ENCODE assay signal across 10 mouse cellular contexts in the genomic region with DNA sequence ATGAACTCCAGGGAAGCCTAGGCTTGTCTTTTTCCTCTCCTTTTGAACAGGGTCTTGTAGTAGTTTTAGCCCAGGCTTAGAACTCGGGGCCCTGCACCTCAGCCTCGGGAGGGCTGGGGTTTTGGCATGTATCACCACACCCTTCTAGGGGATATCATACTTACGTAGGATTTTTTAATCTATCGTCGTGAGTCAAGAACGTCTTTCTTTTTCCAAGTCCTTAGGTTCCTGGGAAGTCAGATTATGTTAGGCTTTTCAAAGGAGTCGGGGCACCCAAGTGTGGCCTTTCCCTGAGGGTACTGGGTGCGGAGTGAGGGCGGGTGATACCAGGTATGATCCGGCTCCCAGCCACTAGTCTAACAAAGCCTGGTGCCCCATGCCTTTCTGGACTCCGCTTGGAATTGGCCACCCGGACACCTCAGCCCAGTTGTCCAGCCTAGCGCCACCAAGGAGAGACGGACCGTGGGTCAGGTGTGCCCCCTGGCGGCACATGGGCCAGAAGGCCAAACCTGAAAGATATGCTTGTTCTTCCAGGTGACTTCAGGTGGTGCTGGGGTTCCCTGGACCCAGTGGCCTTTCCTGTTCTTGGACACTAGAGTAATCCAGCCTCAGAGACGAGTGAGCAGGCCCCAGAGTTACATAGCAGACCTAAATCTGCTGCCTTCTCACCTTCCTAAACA. TPM values are rescaled to one million over a fixed set of nuclear protein-coding genes. Genes with fewer than 3 reads are reported as not detected.
DNase-seq lines count a peak whose midpoint lies in the region; ATAC-seq and TF ChIP-seq lines count a peak whose summit lies in the region.
"Had no signal": no experiment of that assay in that cellular context is flagged by ENCODE, and none has a peak within 500 bp of the region (broad histone marks: within the 10 kb centered on the region; RNA-seq: fewer than 3 reads in every experiment).

No protein-coding gene starts in this region.

- TF ChIP-seq CTCF in liver, embryonic 14.5 days (IDR thresholded peaks at IDR 0.05; ENCODE audit: low read depth): peak; percentile 96

- peaks cover 45% of the 10 kb centered on the region for H3K27me3 ChIP-seq in liver, embryonic 14.5 days (ENCODE audit: control insufficient read depth, insufficient read depth, low read length)

- no peak overlapping the region for H3K9ac ChIP-seq in liver, embryonic 14.5 days (replicated peaks)

- peaks cover 5 to 8% of the 10 kb centered on the region in 2 experiments; a peak in 3 of 4 replicates for H3K4me1 ChIP-seq in liver, embryonic 14.5 days (replicated peaks; ENCODE audit: control insufficient read depth in 2 of 2, insufficient read depth in 2 of 2, low read length in 1 of 2)

- no peaks in the 10 kb centered on the region for H3K9me3 ChIP-seq in liver, embryonic 14.5 days (ENCODE audit: control insufficient read depth, low read length)

- peak; percentile 29; the same call in 1 of the 2 replicates for ATAC-seq in liver, embryonic 14.5 days (ENCODE audit: insufficient read depth)
- ATAC-seq in megakaryocyte progenitor cell, adult 5-6 weeks (replicated peaks; ENCODE audit: poor library complexity): no peak

- WGBS in liver, embryonic 14.5 days (ENCODE audit: insufficient replicate concordance): 50% methylated on average over 17 of the region's 17 CpGs

- no peak overlapping the region for H3K27ac ChIP-seq in liver, embryonic 14.5 days

- TF ChIP-seq EP300 in liver, embryonic 14.5 days (IDR thresholded peaks at IDR 0.05; ENCODE audit: low read depth): no peak

- peak; percentile 74 for DNase-seq in heart, adult 11 months
- DNase-seq in heart, adult 9 months (ENCODE audit: low spot score in 2 of 2): no peak
- peak; percentile 21 to 27 for DNase-seq in B cell, adult 2 months
- peak; percentile 62 for DNase-seq in embryo, embryonic 11 days
- no peak for DNase-seq in liver, embryonic 14.5 days (ENCODE audit: low read depth in 3 of 3, low spot score in 3 of 3)
- DNase-seq in ovary, adult 18-20 months (ENCODE audit: low spot score): no peak
- DNase-seq in left cerebral cortex, adult 9 months (ENCODE audit: low spot score in 2 of 2): no peak
- DNase-seq: gastrocnemius, postnatal 25 days had no signal

- no peaks in the 10 kb centered on the region for H3K36me3 ChIP-seq in liver, embryonic 14.5 days (replicated peaks; ENCODE audit: control insufficient read depth, insufficient read depth, low read depth)

- H3K4me3 ChIP-seq in liver, embryonic 14.5 days (ENCODE audit: insufficient read depth in 1 of 2, low read depth in 2 of 2, low read length in 2 of 2): no peak overlapping the region

- H3K4me2 ChIP-seq in liver, embryonic 14.5 days (ENCODE audit: low read depth): no peak overlapping the region

RNA-seq across cellular contexts. Expression of a gene that starts 7.6 kb away (rescaled TPM):
- polyA plus RNA-seq in liver, embryonic 14.5 days (2012; rRNA removed): 0.03 and 0.08 TPM in 2 replicates
- polyA plus RNA-seq in liver, embryonic 14.5 days (2014; fragmentation: Nextera tagmentation; extraction: Ambion mirVana): 0.05 TPM in 1 of 2 replicates, not detected in the other
- 0.20 TPM in 1 of 2 replicates, not detected in the other for total RNA-seq in megakaryocyte progenitor cell, adult 5-6 weeks (2015)
- 0.12 TPM in 1 of 2 replicates, not detected in the other for total RNA-seq in megakaryocyte progenitor cell, adult 5-6 weeks (2017)
- total RNA-seq: gastrocnemius, postnatal 25 days had no signal
- polyA plus RNA-seq: stomach, embryonic 16.5 days had no signal

RNA-seq across cellular contexts. Expression of a gene that starts 13.6 kb away (rescaled TPM):
- polyA plus RNA-seq in liver, embryonic 14.5 days (2012; rRNA removed): 13.1 and 13.2 TPM in 2 replicates
- 8.9 and 9.8 TPM in 2 replicates for polyA plus RNA-seq in liver, embryonic 14.5 days (2014; fragmentation: Nextera tagmentation; extraction: Ambion mirVana)
- 3.4 and 4.5 TPM in 2 replicates for total RNA-seq in megakaryocyte progenitor cell, adult 5-6 weeks (2015)
- 4.0 and 7.5 TPM in 2 replicates for total RNA-seq in megakaryocyte progenitor cell, adult 5-6 weeks (2017)

RNA-seq across cellular contexts. Expression of a gene that starts 46.4 kb away (rescaled TPM):
- polyA plus RNA-seq in liver, embryonic 14.5 days (2012; rRNA removed): 0.61 and 0.63 TPM in 2 replicates
- polyA plus RNA-seq in liver, embryonic 14.5 days (2014; fragmentation: Nextera tagmentation; extraction: Ambion mirVana): 0.24 and 0.44 TPM in 2 replicates
- total RNA-seq in megakaryocyte progenitor cell, adult 5-6 weeks (2015): 0.25 and 0.32 TPM in 2 replicates
- total RNA-seq in megakaryocyte progenitor cell, adult 5-6 weeks (2017): 0.12 TPM in 1 of 2 replicates, not detected in the other

Comparison
In these comparisons a context has a peak if more than half of its experiments do, and no peak if none do; other contexts are left out.
1. DNase-seq: peak in heart, adult 11 months (single experiment), B cell, adult 2 months (2 of 2) and embryo, embryonic 11 days (single experiment); none in heart, adult 9 months (0 of 2), liver, embryonic 14.5 days (0 of 3), ovary, adult 18-20 months (single experiment) and left cerebral cortex, adult 9 months (0 of 2).